Mouse (Mus musculus) natural killer cell, adult 2 months (primary cell): Measurements from ENCODE around the gene Tunar.

Experiments used
- DNase-seq, 2 experiments: peaks; one replicate each; pipeline ENCODE4 v3.0.0; 2022; ENCODE audit warnings: low spot score in 2 of 2

Gene Tunar

GRCm38 (mm10) chr12:105333570-105333969 lies at the start of gene Tunar:
Gene Tunar, plus strand, starts transcription at chr12:105333870.
- DNase-seq: no peak

- DNase-seq: no peak
Measured at GRCm38 (mm10) chr12:105312571-105313035, 21.1 kb upstream of the Tunar start.

- no peak for DNase-seq
Measured at GRCm38 (mm10) chr12:105314328-105314727, 19.3 kb upstream of the Tunar start.

- DNase-seq: no peak
Measured at GRCm38 (mm10) chr12:105322160-105322559, 11.5 kb upstream of the Tunar start.

- no peak for DNase-seq
Measured at GRCm38 (mm10) chr12:105327051-105327450, 6.6 kb upstream of the Tunar start.

- DNase-seq: no peak
Measured at GRCm38 (mm10) chr12:105328396-105328795, 5.3 kb upstream of the Tunar start.

GRCm38 (mm10) chr12:105336094-105336420 lies 2.4 kb downstream of the Tunar start:
- DNase-seq: no peak

GRCm38 (mm10) chr12:105336421-105337289 lies 3.0 kb downstream of the Tunar start:
- no peak for DNase-seq

- no peak for DNase-seq
Measured at GRCm38 (mm10) chr12:105337290-105338005, 3.8 kb downstream of the Tunar start.

GRCm38 (mm10) chr12:105338256-105338977 lies 4.7 kb downstream of the Tunar start:
- DNase-seq: no peak

- no peak for DNase-seq
Measured at GRCm38 (mm10) chr12:105341523-105341922, 7.9 kb downstream of the Tunar start.

- no peak for DNase-seq
Measured at GRCm38 (mm10) chr12:105344460-105344859, 10.8 kb downstream of the Tunar start.

GRCm38 (mm10) chr12:105346861-105347260 lies 13.2 kb downstream of the Tunar start:
- DNase-seq: no peak

- no peak for DNase-seq
Measured at GRCm38 (mm10) chr12:105347261-105347660, 13.6 kb downstream of the Tunar start.

- DNase-seq: no peak
Measured at GRCm38 (mm10) chr12:105354266-105354665, 20.6 kb downstream of the Tunar start.

- DNase-seq: no peak
Measured at GRCm38 (mm10) chr12:105354772-105355171, 21.1 kb downstream of the Tunar start.

- DNase-seq: no peak
Measured at GRCm38 (mm10) chr12:105356781-105357180, 23.1 kb downstream of the Tunar start.

GRCm38 (mm10) chr12:105363648-105364047 lies 30.0 kb downstream of the Tunar start:
- no peak for DNase-seq

GRCm38 (mm10) chr12:105374564-105374963 lies 40.9 kb downstream of the Tunar start:
- DNase-seq: no peak

GRCm38 (mm10) chr12:105376976-105377375 lies 43.3 kb downstream of the Tunar start:
- no peak for DNase-seq

- DNase-seq: no peak
Measured at GRCm38 (mm10) chr12:105382733-105383132, 49.1 kb downstream of the Tunar start.

- no peak for DNase-seq
Measured at GRCm38 (mm10) chr12:105394671-105395070, 61.0 kb downstream of the Tunar start.
